Mouse (Mus musculus) small intestine, adult 2 months (tissue): Measurements from ENCODE around the gene Mfrp.

Experiments
- CTCF ChIP-seq: fragments of 200-500 bp; IDR thresholded peaks from 2 replicates; pipeline ENCODE4 v1.5.1; 2012; ENCODE audit warnings: low read depth, mild to moderate bottlenecking, control low read depth, inconsistent platforms, low read length, moderate library complexity, mixed read lengths; ENCODE audit not compliant: insufficient replicate concordance, insufficient read length; ENCODE audit errors: extremely low read depth
- POLR2A ChIP-seq: fragments of 200-500 bp; IDR thresholded peaks from 2 replicates; pipeline ENCODE4 v1.6.1; 2012; ENCODE audit warnings: low read depth, mild to moderate bottlenecking, control low read depth, inconsistent platforms, low read length, moderate library complexity

DNA sequence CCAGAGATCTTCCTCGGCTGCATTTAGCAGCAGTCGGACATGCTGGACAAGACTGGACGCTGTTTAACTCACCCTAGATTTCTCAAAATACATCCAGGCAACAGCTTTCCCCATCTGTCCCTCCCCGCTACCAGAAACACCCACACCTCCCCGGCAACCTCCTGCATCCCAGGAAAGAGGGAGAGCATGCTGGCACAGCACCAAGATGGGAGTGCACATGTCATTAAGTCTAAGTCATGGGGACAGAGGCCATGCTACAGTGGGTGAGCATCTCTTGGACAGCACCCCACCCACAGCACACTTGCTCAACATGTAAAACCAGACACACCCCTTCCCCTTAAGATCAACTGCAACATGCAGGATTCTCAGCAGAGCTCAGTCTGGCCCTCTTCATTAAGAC is 20.6 kb upstream of the Mfrp start:
- no peak for TF ChIP-seq POLR2A
- no peak for TF ChIP-seq CTCF
